Mouse (Mus musculus): ENCODE measurements around the gene Actr8.

DNA sequence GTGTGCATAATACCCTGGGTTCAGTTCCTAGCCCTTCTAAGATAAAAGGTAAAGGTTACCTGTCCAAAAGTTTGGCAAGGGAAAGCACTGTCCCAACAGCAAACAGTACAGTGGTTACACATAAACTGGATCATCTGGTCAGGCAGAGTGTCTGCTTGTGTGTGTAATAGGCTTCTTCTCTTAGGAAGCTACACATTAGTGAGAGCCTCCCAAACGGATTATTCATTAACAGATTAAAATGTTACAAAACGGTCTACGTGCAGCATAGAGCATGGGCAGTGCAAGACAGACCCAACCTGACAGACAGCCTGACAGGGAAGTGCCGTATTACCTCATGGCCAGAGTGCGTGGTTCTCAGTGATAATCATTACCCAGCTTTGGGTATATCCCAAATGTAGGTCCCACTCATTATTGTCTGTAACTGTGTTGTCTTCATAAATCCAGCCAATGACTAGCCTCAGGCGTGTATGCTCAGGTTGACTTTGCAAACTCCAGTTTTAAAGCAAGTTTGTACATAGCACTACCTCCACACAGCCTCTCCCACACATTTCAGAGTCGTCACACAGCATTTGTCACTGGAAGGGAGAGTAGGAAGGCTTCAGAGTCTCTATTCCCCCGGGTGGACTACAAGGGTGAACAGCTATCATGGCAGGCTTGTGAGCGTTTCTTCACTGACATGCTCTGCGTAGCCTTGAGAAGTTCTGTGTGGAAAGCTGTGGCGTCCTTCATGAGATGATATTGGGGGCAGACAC lies 18.0 kb downstream of the Actr8 start:
- TF ChIP-seq CTCF (IDR thresholded peaks at IDR 0.05) (no peak), EP300 (IDR thresholded peaks at IDR 0.05) (no peak)

Data from lung, postnatal 0 days (tissue).